ENCODE assay signal across 8 mouse cellular contexts in genomic region chr4:85801805-85802204, GRCm38 (mm10).
A peak's percentile ranks its signal among the peaks of the same experiment; 100 is the strongest.
DNase-seq lines count a peak whose midpoint lies in the region; ATAC-seq and TF ChIP-seq lines count a peak whose summit lies in the region.

No protein-coding gene starts in this region.

- DNase-seq in CD4-positive helper T cell, adult 2 months (ENCODE audit: low read depth, low spot score) = peak; percentile 25
- DNase-seq in heart, postnatal 0 days (ENCODE audit: low spot score) = peak; percentile 59
- peak; percentile 82 for DNase-seq in kidney, postnatal 14 days
- peak; percentile 20 to 45 (median 38) for DNase-seq in liver, embryonic 14.5 days (ENCODE audit: low read depth in 3 of 3, low spot score in 3 of 3)
- DNase-seq in thymus, postnatal 0 days (ENCODE audit: low spot score) = peak; percentile 59

- no peaks in the 10 kb centered on the region for H3K27me3 ChIP-seq in heart, postnatal 0 days (ENCODE audit: control insufficient read depth, insufficient read depth, low read length)
- H3K27me3 ChIP-seq in liver, embryonic 14.5 days (ENCODE audit: control insufficient read depth, insufficient read depth, low read length) = no peaks in the 10 kb centered on the region
- no peaks in the 10 kb centered on the region for H3K27me3 ChIP-seq in neural tube, embryonic 15.5 days (replicated peaks)

- TF ChIP-seq CTCF in bone marrow macrophage, adult 2 months (IDR thresholded peaks at IDR 0.05; ENCODE audit: low read depth, low read length) = peak; percentile 84
- peak; percentile 93 for TF ChIP-seq CTCF in embryonic fibroblast, embryonic 13.5 days (IDR thresholded peaks at IDR 0.05; ENCODE audit: borderline replicate concordance, insufficient read depth, low read length)
- peak; percentile 99 for TF ChIP-seq CTCF in heart, postnatal 0 days (IDR thresholded peaks at IDR 0.05; ENCODE audit: low read depth)
- peak; percentile 91 for TF ChIP-seq CTCF in liver, embryonic 14.5 days (IDR thresholded peaks at IDR 0.05; ENCODE audit: low read depth)

- no peak for TF ChIP-seq POLR2A in bone marrow macrophage, adult 2 months (IDR thresholded peaks at IDR 0.05; ENCODE audit: borderline replicate concordance, low read depth, low read length)
- TF ChIP-seq POLR2A in embryonic fibroblast, embryonic 13.5 days (IDR thresholded peaks at IDR 0.05; ENCODE audit: low read depth, low read length) = no peak

- TF ChIP-seq EP300 in heart, postnatal 0 days (IDR thresholded peaks at IDR 0.05; ENCODE audit: low read depth) = no peak
- no peak for TF ChIP-seq EP300 in liver, embryonic 14.5 days (IDR thresholded peaks at IDR 0.05; ENCODE audit: low read depth)

- no peaks in the 10 kb centered on the region for H3K9me3 ChIP-seq in heart, postnatal 0 days (replicated peaks; ENCODE audit: control insufficient read depth, low read length)
- no peaks in the 10 kb centered on the region for H3K9me3 ChIP-seq in liver, embryonic 14.5 days (ENCODE audit: control insufficient read depth, low read length)
- H3K9me3 ChIP-seq in neural tube, embryonic 15.5 days (replicated peaks) = no peaks in the 10 kb centered on the region

- H3K4me2 ChIP-seq in heart, postnatal 0 days (ENCODE audit: low read depth, low read length) = no peak overlapping the region
- no peak overlapping the region for H3K4me2 ChIP-seq in liver, embryonic 14.5 days (ENCODE audit: low read depth)
- H3K4me2 ChIP-seq in neural tube, embryonic 15.5 days = no peak overlapping the region

- H3K4me3 ChIP-seq in bone marrow macrophage, adult 2 months (ENCODE audit: insufficient read depth, low read length) = no peak overlapping the region
- H3K4me3 ChIP-seq in embryonic fibroblast, embryonic 13.5 days (ENCODE audit: insufficient read depth, low read length) = no peak overlapping the region
- no peak overlapping the region for H3K4me3 ChIP-seq in heart, postnatal 0 days (ENCODE audit: low read depth, low read length)
- no peak overlapping the region for H3K4me3 ChIP-seq in liver, embryonic 14.5 days (ENCODE audit: insufficient read depth in 1 of 2, low read depth in 2 of 2, low read length in 2 of 2)
- H3K4me3 ChIP-seq in neural tube, embryonic 15.5 days (replicated peaks) = no peak overlapping the region

- no peaks in the 10 kb centered on the region for H3K36me3 ChIP-seq in heart, postnatal 0 days (replicated peaks; ENCODE audit: control insufficient read depth, insufficient read depth, low read length)
- no peaks in the 10 kb centered on the region for H3K36me3 ChIP-seq in liver, embryonic 14.5 days (replicated peaks; ENCODE audit: control insufficient read depth, insufficient read depth, low read depth)
- no peaks in the 10 kb centered on the region for H3K36me3 ChIP-seq in neural tube, embryonic 15.5 days

- no peak overlapping the region for H3K9ac ChIP-seq in heart, postnatal 0 days (replicated peaks; ENCODE audit: low read depth, low read length)
- no peak overlapping the region for H3K9ac ChIP-seq in liver, embryonic 14.5 days (replicated peaks)
- no peak overlapping the region for H3K9ac ChIP-seq in neural tube, embryonic 15.5 days (replicated peaks)

- 5% methylated on average over 8 of the region's 8 CpGs for WGBS in heart, postnatal 0 days
- WGBS in liver, embryonic 14.5 days (ENCODE audit: insufficient replicate concordance) = 4% methylated on average over 8 of the region's 8 CpGs
- WGBS in neural tube, embryonic 15.5 days = 4% methylated on average over 8 of the region's 8 CpGs

- ATAC-seq in heart, postnatal 0 days (ENCODE audit: insufficient read depth, low read depth) = peak; percentile 44; the same call in 1 of the 2 replicates
- no peak for ATAC-seq in liver, embryonic 14.5 days (ENCODE audit: insufficient read depth)
- peak; percentile 89 for ATAC-seq in neural tube, embryonic 15.5 days (ENCODE audit: low FRiP score)

- H3K27ac ChIP-seq in bone marrow macrophage, adult 2 months (ENCODE audit: insufficient read depth, low read depth, low read length) = no peak overlapping the region
- H3K27ac ChIP-seq in embryonic fibroblast, embryonic 13.5 days (ENCODE audit: insufficient read depth, low read length) = no peak overlapping the region
- H3K27ac ChIP-seq in heart, postnatal 0 days (ENCODE audit: low read depth) = no peak overlapping the region
- H3K27ac ChIP-seq in liver, embryonic 14.5 days = no peak overlapping the region
- H3K27ac ChIP-seq in neural tube, embryonic 15.5 days (replicated peaks) = no peak overlapping the region

- H3K4me1 ChIP-seq in bone marrow macrophage, adult 2 months (ENCODE audit: control insufficient read depth, insufficient read depth, low read length) = no peaks in the 10 kb centered on the region
- no peaks in the 10 kb centered on the region for H3K4me1 ChIP-seq in embryonic fibroblast, embryonic 13.5 days (ENCODE audit: control insufficient read depth, insufficient read depth, low read length)
- no peaks in the 10 kb centered on the region for H3K4me1 ChIP-seq in heart, postnatal 0 days (ENCODE audit: control insufficient read depth, insufficient read depth)
- no peaks in the 10 kb centered on the region for H3K4me1 ChIP-seq in liver, embryonic 14.5 days (replicated peaks; ENCODE audit: control insufficient read depth in 2 of 2, insufficient read depth in 2 of 2, low read length in 1 of 2)
- H3K4me1 ChIP-seq in neural tube, embryonic 15.5 days = no peaks in the 10 kb centered on the region

Comparison
In these comparisons a context has a peak if more than half of its experiments do, and no peak if none do; other contexts are left out.
1. DNase-seq: peak in every context shown above with its lines; median percentile 82 in kidney, postnatal 14 days; 59 in heart, postnatal 0 days; 59 in thymus, postnatal 0 days; 38 in liver, embryonic 14.5 days; 25 in CD4-positive helper T cell, adult 2 months.